Mouse (Mus musculus): ENCODE measurements around the gene Gatad2a.

GRCm38 (mm10) chr8:69907106-69907505, 89.1 kb downstream of the Gatad2a start:
- no peak for TF ChIP-seq CTCF (IDR thresholded peaks at IDR 0.05; ENCODE audit: extremely low read depth, insufficient read depth, low read length)
- TF ChIP-seq POLR2A (IDR thresholded peaks at IDR 0.05; ENCODE audit: extremely low read depth, insufficient read depth, low read length), result no peak

Measured in cortical plate, adult 2 months (tissue).